Mouse (Mus musculus): ENCODE data around the gene Gpr82. TPM values are rescaled to one million over a fixed set of nuclear protein-coding genes. Genes with fewer than 3 reads are reported as not detected.

Gene Gpr82
- polyA plus RNA-seq, 1 experiment from 2014 or later: 0.48 TPM

DNA sequence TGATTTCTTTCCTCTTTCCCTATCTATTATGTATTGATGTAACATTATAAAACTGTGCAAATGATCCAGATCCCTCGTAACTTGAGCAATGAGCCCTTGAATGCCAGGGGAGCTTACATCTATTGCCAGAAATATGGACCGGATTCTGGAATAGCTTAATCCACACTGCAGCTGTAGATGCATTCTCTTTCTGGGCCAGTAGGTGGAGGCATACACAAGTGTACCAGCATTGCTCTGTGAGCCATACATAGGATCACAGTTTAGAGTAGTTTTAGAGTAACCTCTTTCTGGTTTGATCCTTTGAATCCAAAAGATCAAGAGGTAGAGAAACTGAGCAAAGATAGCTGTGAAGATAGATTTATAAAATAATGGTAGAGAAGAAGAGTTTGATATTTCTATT lies 49.0 kb downstream of the Gpr82 start:
- 46% methylated on average over 2 of the region's 2 CpGs for WGBS
- H3K27me3 ChIP-seq (replicated peaks): no peaks in the 10 kb centered on the region
- no peak; the same call in 1 of the 2 replicates for ATAC-seq (ENCODE audit: insufficient read depth, low FRiP score, low read depth)

More for the DNA sequence above, 49.0 kb downstream of the Gpr82 start:
- no peaks in the 10 kb centered on the region for H3K36me3 ChIP-seq
- no peak overlapping the region for H3K27ac ChIP-seq
- H3K4me2 ChIP-seq: no peak overlapping the region
- no peaks in the 10 kb centered on the region for H3K9me3 ChIP-seq
- no peak overlapping the region for H3K4me3 ChIP-seq (replicated peaks)
- no peak overlapping the region for H3K9ac ChIP-seq
- no peaks in the 10 kb centered on the region for H3K4me1 ChIP-seq

Small RNA genes lying within 50 kb of the gene (microRNA-seq; reads per million reads assigned to microRNA genes)
- not detected for gene Gm25246

Other genes with a start within 250 kb of the Gpr82 start
- 0.03 TPM in 2 replicates for gene Nyx, start 195.3 kb upstream of the Gpr82 start, polyA plus RNA-seq (2015; fragmentation: Nextera tagmentation; extraction: Ambion mirVana)
- gene Gpr34, start 29.3 kb upstream of the Gpr82 start, polyA plus RNA-seq (2015; fragmentation: Nextera tagmentation; extraction: Ambion mirVana): 2.4 and 2.5 TPM in 2 replicates
- 16.4 and 17.5 TPM in 2 replicates for gene Cask, start 190.0 kb downstream of the Gpr82 start, polyA plus RNA-seq (2015; fragmentation: Nextera tagmentation; extraction: Ambion mirVana)